Mouse (Mus musculus): ENCODE measurements at regions not wholly inside any gene's neighbourhood (a gene's known extent, or its start where the extent isn't known, plus 50 kb on each side); places are given as distances from the start of the nearest gene placed in this dataset.

DNA sequence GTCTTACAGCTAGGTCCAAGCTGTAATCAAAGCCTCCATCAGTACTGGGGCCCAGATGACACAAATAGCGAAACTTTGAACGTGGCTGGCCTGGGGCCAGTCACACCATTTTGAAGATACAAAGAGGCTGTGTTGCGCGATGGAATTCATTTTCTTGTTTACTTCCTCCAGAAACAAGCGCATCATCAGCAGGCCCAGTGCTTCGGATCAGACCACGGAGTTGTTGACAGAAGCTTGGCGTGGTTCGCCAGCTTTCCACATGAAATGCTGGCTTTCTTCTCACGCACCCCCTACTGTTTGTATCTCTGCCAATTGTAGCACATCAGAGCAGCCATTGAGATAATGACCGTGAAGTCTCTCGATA is 184.2 kb upstream of the Tle1 start:
- TF ChIP-seq CTCF (IDR thresholded peaks at IDR 0.05; ENCODE audit: control insufficient read depth, insufficient read depth, insufficient read length) (no peak), FOSL1 (IDR thresholded peaks at IDR 0.05; ENCODE audit: insufficient read depth, low read length, poor library complexity, severe bottlenecking) (no peak)

Data from C2C12 (cell line).